Mouse (Mus musculus): ENCODE measurements around the gene Mrps5.
"Not testable (repeated sequence)": the region's sequence is repeated elsewhere in the genome, so short reads cannot be mapped to it uniquely, and the experiment has no call there.

Gene Mrps5

DNA sequence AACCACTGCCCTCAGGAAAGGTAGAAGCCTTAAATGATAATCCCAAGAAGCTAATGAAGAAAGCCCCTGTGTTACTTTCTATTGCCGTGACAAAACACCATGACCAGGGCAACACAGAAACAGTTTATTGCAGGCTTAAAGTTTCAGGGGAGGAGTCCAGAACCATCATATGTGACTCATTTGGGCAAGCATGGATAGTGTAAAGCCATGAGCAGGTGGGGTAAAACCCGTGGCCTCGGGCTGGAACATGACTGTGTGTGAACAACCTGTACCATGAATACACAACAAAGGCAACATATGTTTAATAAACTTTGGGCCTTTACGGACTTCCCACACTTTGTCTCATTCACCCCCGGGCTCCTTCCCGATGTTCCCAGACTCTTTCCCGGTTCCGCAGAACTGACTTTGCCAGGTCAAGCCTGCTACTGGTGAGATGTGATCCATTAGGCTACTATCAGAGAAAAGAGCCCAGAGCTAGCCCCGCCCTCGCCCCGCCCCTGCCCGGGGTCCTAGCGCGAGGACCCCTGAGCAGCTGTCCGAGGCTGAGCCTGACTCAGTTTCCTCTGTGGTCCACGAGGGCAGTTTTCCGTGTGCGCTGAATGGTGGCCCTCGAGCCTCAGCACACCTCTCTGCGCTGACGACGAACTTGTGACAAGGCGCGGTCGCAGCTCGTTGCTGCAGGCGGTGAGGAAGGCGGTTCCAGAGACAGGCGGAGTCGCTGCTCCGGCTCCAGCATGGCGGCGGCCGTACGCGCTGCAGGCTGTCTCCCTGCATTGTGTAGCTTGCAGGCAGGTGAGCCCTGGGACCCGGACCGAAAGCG is at the start of gene Mrps5, which contains the start of gene Zfp661:
TSS of gene Mrps5 (plus strand) at position 529 of the 820 bp plus-strand sequence.
TSS of gene Zfp661 (minus strand) at position 401 of the 820 bp plus-strand sequence.
- ATAC-seq (ENCODE audit: low TSS enrichment) = peak; percentile 76

DNA sequence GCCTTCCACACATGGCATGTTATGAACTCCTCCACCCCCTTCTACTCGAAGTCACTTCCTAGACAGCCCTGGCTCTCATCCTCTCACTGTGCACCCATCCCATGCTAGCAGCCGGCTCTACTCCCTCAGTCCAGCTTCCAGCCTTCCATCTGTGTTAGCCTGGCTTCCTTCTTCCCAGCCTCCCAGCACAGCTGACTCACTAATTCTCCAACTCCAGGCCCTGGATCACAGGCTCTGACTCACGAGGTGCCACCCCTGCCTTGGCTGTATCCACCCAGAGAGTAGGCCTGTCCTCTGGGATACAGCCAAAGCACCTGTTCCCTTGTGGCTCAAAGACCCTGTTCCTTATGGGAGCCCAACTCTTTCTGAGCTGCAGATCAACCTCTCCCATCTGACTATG is 49.5 kb upstream of the Mrps5 start:
- ATAC-seq (ENCODE audit: low TSS enrichment) = peak; percentile 84

DNA sequence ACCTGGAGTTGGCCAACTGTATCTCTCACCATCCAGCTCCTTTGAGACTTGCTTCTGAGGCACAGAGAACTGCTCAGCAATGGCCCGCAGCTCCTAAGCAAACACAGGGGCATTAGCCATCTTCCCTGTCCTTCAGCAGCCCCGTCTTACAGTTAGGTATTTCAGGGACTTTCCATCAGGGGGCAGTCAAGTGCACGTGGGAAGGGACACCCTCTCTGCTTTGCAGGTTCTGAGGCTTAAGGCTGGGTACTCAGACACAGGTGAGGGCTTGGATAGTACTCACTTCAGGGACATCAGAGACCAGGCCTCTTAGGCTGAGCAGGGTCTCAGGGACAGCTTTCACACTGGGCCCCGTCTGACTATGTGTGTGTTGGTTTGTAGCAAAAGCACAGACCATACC is 47.5 kb upstream of the Mrps5 start:
- ATAC-seq (ENCODE audit: low TSS enrichment) = no peak

DNA sequence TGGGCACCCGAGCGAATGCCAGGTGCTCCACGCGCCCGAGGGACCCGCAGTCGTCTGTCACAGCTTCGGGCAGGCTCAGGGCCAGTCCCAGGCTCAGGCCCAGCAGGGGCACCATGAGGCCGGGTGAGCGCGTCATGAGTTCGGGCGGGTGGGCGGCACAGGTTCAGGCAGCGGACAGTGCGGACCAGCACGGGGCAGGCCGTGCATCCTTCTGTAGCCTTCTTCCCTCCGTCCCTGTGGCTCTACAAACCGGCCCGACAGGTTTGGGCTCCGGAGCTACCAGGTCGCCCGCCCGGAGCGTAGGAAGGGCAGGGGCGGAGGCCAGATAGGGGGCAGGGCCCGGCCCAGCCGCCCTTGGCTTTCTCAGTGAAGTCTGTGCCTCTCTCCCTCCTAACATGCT is 45.8 kb upstream of the Mrps5 start, which contains the start of gene Prom2:
TSS of gene Prom2 (minus strand) at position 283 of the 400 bp plus-strand sequence.
- ATAC-seq (ENCODE audit: low TSS enrichment) = no peak

DNA sequence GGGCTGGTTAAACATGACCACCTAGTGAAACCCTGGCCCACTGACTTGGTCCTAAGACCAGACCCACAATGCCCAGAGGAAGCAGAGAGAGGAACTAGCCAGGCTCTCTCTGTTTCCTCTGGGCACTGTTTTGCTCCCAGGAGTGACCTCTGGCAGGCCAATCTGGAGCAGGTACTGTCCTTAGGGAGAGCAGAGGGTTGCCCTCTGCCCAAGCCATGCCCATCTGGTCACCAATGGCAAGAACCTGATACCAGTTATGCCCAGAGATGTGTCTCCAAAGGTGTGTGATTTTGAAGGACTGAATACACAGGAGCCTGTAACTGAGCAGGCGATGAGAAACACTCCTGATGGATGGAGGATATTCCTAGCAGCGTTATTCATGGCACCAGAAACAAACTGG is 45.3 kb upstream of the Mrps5 start:
- no peak for ATAC-seq (ENCODE audit: low TSS enrichment)

DNA sequence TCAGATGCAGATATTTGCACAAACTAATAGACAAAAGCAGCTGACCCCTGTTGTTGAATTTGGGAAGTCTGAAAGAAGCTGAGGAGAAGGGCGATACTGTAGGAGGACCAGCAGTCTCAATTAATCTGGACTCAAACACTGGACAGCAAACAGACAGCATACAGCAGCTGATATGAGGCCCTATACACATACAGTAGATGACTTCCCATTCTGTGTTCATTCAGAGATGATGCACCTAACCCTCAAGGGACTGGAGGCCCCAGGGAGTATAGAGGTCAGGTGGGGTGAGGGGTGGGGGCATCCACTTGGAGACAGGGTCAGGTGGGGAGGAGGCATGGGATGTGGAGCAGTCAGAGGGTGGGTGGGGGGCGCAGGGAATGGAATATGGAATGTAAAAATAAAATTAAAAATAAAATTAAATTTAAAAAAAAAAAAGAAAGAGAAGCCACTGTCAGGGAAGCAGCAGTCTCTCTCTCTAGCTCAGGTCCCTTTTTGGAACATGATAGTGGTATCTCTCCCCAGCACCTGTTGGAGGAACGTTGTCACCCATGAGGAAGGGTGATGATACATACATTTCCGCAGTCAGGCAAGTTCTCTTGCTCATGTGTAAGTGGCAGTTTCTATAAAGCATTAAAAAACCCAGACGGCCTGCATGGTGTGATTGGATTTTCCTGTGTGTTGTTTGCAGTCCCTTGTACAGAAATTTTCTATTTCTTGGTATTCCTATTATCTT is 38.5 kb upstream of the Mrps5 start:
- no peak for ATAC-seq (ENCODE audit: low TSS enrichment)

DNA sequence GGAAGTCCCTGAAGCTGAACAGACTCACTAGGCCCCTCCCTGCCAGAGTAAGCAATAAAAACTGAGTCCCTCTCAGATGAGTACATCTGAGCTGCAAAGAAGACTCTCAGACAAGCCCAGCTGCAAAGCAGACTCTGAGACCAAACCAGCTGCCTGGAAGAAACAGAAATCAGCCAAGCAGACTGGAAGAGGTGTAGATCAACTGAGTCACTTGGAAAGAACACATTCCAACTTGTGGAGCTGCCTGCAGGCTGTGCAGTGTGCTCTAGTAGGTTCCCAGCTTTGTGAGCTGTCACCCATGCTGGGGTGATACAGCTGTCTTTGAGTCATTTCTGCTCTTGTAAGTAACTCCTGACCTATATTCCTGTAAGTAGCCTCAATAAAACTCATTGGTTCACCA is 37.3 kb upstream of the Mrps5 start:
- peak; percentile 20; the same call in 1 of the 2 replicates for ATAC-seq (ENCODE audit: low TSS enrichment)

DNA sequence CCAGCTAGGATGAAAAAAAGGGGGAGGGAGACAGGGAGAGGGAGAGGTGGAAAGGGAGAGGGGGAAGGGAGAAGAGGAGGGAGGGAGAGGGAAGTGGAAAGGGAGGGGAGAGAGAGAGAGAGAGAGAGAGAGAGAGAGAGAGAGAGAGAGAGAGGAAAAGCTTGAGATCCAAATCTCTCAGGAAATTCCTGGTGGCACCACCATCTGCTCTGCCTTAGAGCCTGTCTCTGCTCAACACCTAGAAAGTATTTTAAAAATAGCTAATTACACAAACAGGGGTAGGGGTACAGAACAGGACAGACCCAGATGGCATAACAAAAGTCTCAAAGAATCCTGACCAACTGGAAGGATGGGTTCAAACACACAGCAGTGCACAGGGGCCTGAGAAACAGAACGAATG is 36.6 kb upstream of the Mrps5 start:
- no peak for ATAC-seq (ENCODE audit: low TSS enrichment)

DNA sequence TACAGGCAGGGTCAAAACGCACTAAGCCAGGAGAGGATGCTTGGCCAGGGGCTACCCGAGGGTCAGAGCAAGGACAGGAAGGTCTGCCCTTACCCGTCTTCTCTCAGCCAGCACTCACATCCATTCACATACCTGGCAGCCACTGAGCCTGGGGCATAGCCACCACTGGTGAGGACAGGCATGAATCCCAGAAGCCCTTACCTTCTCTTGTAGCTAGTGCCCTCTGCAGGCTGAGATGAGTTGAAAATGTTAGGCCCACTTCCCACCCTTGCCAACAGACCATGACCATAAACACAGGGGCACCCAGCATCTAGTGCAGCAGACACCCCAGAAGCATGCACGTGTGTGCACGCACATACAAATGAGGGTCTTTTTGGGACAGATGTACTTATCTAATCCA is 35.9 kb upstream of the Mrps5 start:
- ATAC-seq (ENCODE audit: low TSS enrichment) = peak; percentile 96

DNA sequence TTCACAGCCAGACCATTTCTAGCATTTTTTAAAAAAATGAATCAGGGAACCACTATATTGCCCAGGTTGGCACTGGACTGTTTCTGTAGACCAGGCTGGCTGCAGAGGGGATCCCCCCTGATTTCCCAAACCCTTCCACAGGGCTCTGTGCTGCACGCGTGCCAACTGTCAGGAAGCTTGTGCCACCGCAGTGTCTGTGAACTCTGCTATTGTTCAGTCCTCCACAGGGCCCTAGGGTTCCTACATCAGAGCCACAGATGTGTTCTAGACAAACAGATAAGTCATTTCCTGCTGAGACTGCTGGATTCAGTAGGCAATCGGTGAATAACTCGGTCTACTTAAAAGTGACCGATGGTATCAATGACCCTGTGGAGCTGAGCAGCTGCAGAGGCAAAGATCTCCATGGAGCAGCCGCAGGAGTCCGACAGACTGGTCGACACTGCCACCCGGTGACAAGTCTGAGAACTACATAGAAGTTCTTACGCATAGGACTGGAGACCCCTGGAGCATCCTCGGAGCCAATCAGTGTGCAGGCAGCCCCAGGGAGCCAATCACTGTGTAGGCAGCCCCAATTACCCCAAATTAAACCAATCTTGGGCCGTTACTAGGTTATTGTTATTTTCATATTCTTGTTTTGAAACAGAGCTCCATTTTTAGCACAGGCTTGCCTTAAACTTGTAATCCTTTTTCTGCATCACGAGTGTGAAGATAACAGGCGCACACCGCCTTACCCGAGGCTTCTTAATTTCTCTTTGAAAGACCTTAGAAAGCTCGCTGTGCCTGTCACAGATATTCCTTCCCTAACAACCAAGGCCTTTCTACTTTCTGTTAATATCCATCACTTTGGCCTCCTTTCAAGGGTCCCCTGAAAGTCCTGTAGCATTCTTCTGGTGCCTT is 27.7 kb upstream of the Mrps5 start:
- ATAC-seq (ENCODE audit: low TSS enrichment) = peak; percentile 98

DNA sequence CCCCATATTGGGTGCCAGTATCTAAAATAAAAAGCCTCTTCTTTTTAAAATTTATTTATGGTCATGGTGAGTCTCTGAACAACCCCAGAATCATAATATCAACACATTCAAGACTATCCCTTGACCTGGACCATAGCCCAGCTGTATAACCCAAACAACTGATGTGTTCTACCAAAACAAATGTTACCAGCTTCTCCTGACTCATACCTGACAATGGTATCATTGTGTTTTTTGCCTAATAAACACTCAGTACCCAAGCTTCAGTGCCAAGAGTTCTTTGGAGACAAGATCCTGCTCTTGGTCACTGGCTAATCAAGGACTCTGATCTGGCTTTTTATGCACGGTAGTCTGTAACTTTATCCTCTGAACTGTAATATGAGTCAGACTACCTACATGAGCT is 13.7 kb upstream of the Mrps5 start:
- no peak for ATAC-seq (ENCODE audit: low TSS enrichment)

DNA sequence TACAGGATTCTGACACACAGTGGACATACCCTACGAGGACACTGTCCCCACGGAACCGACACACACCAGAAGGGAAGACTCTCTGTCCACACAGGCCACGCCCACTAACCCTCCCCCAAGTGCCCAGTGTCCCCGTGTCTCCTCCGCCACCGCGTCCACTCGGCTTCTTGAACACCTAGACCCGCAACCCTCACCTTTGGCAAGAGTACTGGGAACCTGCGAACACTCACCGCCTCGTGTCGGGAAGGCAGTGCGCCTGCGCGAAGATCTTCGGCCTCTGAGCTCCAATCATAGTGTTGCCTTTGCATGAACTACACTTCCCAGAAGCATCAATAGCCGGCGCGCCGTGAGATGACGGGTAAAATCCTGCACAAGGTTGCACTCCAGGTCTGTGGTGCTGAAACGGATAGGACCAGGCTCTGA is 2.6 kb upstream of the Mrps5 start:
- ATAC-seq (ENCODE audit: low TSS enrichment) = peak; percentile 93

DNA sequence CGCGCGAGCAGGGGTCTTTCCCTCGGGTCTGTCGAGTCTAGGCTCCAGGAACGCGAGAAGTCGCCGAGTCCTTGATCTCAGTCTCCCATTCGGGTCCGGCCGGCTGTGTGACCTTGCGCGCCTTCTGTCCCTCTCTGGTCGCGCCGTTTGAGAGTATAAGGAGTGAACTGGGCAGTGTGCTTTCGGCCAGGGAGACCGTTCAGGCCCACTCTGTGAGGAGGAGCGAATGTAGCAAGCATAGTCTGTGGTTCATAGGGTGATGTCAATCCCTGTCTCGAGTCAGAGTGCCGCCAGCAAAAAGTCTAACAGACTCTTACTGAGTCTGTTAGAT is 457 bp downstream of the Mrps5 start:
- ATAC-seq (ENCODE audit: low TSS enrichment) = no peak

DNA sequence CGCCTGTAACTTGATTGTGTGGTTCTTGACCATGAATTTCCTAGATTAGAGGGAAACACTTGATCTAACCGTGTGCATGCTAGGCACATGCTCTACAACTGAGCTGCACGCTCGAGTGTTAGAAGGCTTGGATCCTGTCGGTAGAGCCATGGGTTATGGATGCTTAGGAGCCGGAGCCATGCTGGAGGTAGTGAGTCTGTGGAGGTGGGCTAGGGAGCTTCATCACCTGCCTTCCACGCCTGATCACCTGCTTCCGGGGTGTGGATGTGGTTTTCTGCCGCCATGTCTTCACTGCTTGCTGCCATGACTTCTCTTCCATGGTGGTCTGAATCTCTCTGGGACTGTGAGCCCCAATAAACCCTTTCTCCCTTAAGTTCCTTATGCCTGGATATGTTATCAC is 1.9 kb downstream of the Mrps5 start:
- ATAC-seq (ENCODE audit: low TSS enrichment) = no peak

DNA sequence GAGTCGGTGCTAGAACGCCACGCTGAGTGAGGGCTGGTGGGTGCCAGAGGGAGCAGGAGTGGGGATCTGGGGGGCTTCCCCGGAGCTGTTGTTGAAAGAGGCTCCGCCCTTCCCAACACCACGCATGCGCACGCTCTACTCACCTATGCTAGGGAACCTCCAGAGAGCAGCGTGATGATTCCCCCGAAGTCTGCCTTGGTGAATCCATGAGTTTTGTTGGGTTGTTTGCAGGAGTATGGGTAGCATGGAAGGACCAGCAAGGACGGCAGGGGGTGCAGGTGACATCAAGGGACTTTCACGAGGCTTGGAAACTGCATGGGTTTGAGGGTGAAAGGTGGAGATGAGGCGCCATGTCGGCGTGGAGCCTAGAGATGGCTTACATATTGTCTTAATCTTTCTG is 3.2 kb downstream of the Mrps5 start:
- no peak for ATAC-seq (ENCODE audit: low TSS enrichment)

DNA sequence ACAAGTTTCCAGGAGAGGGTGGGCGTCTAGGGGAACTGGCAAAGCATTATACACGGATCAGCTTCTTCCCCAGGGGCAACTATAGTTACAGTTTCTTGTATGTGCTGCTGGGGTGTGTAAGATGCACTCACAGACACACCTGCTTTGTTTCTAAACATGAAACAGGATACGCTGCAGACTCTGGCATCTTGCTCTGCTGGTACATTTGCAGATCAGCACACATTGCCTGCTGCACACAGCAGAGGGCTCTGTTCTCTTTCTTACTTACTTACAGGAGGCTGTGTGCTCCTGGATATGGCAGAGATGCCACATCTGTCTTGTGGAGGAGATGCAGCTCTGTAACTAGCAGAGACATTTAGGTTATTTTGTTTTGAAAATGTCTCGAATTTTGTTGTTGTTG is 3.8 kb downstream of the Mrps5 start:
- no peak for ATAC-seq (ENCODE audit: low TSS enrichment)

DNA sequence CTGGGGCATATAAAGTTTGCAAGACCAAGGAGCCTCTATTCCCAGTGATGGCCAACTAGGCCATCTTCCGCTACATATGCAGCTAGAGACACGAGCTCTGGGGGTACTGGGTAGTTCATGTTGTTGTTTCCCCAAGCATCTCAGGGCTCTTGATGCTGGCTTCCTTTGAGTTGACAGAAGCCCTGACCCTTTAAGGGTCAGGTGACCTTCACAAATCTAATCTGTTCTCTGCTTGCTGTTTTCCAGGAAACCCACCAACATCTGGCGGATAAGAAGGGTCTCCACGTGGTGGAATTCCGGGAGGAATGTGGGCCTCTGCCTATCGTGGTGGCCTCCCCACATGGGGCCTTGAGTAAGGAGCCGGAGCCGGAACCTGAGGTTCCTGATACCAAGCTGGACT is 16.4 kb downstream of the Mrps5 start:
- not testable (repeated sequence) for ATAC-seq (ENCODE audit: low TSS enrichment)

DNA sequence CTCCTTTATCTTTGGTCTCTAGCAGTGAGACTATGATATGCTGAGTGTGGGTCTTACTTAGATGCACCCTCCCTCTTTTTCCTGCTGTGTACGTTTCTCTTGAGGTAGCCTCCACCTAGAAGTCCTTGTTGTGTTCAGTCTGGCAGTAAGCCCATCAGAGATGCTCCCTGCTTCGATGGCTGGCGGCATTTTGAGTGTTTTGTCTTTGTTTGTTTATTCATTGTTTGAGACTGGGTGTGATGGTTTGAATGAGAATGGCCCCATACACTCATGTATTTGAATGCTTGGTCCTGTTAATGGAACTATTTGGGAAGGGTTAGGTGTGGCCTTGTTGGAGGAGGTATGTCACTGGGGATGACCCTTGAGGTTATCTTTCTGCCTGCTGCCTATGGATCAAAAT is 18.2 kb downstream of the Mrps5 start:
- no peak for ATAC-seq (ENCODE audit: low TSS enrichment)

DNA sequence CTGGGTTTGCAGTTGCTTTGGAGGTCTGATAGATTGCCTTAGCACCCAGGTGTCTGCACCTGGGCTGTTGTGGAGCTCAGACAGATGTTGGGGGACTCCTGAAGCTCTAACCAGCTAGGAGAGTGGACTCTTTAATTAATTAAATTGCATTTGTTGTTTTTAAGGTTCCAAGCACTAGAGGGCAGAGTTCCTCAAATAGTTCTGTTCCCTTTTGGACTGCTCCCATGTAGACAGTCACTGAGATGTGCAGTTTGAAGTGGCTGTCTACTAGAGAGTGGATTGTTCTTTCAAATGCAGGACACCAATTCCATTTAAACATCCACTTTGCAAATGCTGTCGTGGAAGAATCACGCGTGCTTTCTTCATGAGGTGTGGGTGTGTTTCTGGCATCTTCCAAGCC is 21.2 kb downstream of the Mrps5 start:
- ATAC-seq (ENCODE audit: low TSS enrichment) = peak; percentile 72

DNA sequence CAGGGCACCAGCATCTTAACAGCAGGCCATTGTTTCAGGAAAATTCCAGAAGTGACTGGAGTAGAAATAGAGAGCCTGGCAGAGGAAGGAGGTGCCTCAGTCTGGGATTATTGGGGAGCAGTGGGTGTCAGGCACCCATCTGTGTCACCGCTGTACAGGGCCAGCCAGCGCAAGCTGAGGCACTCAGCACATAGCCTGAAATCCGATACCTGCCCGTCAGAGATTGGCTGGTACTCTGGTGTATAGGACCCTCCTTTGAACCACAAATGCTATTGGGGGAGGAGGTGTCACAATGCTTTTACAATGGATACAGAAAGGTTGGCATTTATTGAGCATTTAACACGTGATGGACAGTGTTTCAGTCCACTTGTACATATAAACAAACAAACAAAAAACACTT is 22.0 kb downstream of the Mrps5 start:
- ATAC-seq (ENCODE audit: low TSS enrichment) = no peak

DNA sequence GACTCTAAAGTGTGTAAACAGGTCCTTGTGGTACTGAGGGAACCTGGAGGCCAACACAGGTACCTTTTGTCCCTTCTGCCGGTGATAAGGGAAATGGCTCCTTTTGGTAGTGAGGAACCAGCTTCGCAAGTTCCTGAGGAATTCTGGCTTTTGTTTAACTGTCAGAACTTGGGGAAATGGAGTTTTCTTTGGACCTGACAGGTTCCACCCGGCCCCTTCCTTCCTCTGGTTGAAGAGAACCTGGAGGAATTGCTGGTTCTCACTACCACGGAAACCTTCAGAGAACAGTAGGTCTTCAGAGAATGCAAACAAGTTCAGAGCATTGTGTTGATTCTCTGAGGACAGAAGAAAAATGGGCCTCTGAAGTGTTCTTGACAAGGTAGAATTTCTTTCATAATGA is 24.4 kb downstream of the Mrps5 start:
- ATAC-seq (ENCODE audit: low TSS enrichment) = no peak

DNA sequence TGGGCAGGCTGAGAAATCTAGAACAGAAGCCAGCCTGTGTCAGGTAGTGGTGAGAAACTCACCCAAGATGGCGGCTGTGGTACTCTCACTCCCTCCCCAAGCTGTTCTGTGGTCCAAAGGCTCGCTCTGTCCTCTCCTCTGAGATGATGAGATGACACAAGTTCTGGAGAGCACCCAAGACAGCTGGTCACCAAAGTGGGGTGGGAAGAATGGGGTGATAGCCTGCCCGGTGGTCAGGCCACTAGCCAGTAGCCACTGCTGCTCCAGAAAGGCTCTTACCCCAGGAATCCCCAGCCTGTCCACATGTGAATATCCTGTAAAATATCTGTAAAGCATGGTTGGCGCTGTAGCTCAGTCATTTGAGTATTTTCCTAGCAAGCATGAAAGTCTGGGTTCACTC is 25.3 kb downstream of the Mrps5 start:
- ATAC-seq (ENCODE audit: low TSS enrichment) = peak; percentile 57
